Mouse (Mus musculus): Measurements from ENCODE around the gene Nr2c2.
"Not testable (repeated sequence)": the region's sequence is repeated elsewhere in the genome, so short reads cannot be mapped to it uniquely, and the experiment has no call there.

Nr2c2 gene

DNA sequence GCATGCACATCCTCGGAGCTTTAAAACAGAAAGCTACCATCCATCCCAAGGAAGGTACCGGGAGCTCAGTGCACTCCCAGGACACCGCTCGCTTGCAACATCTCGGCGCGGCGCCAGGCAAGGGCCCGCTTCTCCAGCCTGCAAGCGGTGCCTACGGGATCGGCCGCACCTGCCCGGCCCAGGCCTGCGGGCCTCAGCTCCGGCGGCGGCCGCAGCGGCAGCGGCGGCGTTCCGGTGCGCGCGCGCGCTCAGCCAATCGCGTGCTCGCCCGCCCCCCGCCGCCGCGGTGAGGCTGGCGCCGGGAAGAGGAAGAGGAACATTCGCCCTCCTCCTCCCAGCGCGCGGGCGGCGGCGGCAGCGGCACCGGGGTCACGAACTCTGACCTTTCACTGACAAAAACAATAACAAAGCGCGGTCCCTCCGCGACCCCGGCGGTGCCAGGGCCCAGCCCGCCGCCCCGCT lies at the start of gene Nr2c2:
Gene Nr2c2, plus strand, starts transcription at position 261 of the 462 bp plus-strand sequence.
- DNase-seq (ENCODE audit: low read depth, low spot score): peak; percentile 77

- no peak for DNase-seq (ENCODE audit: low read depth, low spot score)
These were observed 49.1 kb upstream of the Nr2c2 start for GRCm38 (mm10) chr6:92042055-92042454.

GRCm38 (mm10) chr6:92042850-92043249 lies 48.3 kb upstream of the Nr2c2 start:
- no peak for DNase-seq (ENCODE audit: low read depth, low spot score)

DNA sequence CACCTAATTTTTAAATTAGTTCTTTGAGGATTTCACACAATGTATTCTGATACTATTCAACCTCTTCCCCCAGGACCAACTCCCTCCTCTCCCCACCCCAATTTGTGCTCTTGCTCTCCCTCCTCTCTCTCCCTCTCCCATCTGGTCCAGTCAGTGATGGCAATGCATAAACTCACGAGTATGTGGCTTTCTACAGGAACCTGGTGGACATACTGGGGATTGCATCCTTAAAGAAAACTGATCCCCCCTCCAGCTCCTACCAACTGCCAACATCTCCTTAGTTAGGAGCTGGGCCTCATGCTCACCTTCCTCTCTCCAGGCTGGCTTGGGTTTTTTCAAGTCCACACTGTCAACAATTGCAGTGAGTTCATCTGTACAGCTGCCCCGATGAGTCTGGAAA lies 33.4 kb upstream of the Nr2c2 start:
- DNase-seq (ENCODE audit: low read depth, low spot score): no peak

GRCm38 (mm10) chr6:92061725-92062124 lies 29.5 kb upstream of the Nr2c2 start:
- DNase-seq (ENCODE audit: low read depth, low spot score): no peak

DNA sequence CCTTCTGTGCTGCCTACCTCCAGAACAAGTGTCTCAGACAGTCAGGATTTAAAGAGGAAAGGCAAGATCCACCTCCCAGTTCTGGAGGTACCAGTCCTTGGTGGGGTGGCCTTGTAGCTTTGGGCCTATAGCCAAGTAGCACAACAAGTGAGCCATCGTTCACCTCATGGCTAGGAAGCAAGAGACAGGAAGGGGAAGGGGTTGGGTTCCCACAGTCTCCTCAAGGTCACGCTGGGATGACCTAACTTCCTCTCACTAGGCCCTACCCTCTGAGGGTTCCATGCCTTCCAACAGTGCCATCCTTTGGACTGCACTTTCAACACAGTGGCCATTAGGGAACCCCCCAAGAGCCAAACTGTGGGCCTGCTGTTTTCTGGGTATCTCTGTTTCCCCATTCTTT lies 27.7 kb upstream of the Nr2c2 start:
- no peak for DNase-seq (ENCODE audit: low read depth, low spot score)

- no peak for DNase-seq (ENCODE audit: low read depth, low spot score)
These were observed 27.1 kb upstream of the Nr2c2 start for GRCm38 (mm10) chr6:92064101-92064500.

GRCm38 (mm10) chr6:92065721-92066496 lies 25.3 kb upstream of the Nr2c2 start:
- DNase-seq (ENCODE audit: low read depth, low spot score): no peak

DNA sequence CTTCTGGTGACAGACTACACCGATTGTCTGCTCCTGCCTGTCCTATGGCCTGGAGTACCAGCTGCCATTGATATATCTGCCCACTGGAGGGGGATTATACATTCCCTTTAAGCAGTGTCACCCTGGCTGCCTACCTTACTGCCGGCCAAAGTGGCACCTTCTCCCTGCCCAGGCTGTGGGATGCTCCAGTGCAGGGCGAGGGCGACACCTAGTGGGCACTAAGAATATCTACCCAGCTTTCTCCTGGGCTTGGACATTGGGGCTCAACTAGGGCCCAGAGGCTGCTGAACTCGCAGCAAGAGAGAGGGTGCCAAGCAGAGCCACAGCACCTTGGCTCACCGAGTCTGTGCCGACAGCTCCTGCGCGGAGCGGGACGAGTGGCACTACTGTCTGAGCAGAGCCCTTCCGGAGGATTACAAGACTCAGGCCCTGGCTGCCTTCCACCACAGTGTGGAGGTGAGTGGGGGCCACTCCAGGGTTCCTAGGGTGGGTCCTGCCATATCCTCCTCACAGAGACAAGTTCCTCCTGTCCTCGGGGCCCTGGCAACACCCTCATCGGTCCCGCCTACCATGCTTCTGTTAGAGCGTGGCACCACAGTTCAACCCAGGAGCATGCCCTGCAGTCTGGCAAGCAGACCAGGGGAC lies 23.9 kb upstream of the Nr2c2 start:
- peak; percentile 76 for DNase-seq (ENCODE audit: low read depth, low spot score)

GRCm38 (mm10) chr6:92071121-92071839 lies 19.9 kb upstream of the Nr2c2 start:
- DNase-seq (ENCODE audit: low read depth, low spot score): peak; percentile 61

GRCm38 (mm10) chr6:92080730-92081129 lies 10.5 kb upstream of the Nr2c2 start:
- DNase-seq (ENCODE audit: low read depth, low spot score): no peak

GRCm38 (mm10) chr6:92082756-92083155 lies 8.4 kb upstream of the Nr2c2 start:
- DNase-seq (ENCODE audit: low read depth, low spot score): no peak

DNA sequence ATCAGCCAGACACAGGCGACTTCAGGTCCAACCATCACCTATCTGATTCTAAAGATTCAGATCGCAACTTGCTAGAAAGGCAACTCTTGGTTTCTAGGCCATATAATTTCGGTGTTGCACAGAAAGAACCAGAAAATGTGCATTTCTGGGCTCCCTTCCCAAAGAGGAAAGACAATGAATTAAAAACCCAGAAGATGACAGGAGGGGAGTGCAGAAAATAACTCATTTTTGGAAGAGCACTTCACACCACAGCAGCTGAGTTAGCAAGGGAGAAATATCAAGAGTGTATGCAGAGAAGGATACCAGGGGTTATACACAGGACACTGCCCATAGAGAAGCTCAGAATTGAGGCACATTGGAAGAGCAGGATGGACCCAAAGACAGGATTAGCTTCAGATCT lies 6.3 kb upstream of the Nr2c2 start:
- no peak for DNase-seq (ENCODE audit: low read depth, low spot score)

DNA sequence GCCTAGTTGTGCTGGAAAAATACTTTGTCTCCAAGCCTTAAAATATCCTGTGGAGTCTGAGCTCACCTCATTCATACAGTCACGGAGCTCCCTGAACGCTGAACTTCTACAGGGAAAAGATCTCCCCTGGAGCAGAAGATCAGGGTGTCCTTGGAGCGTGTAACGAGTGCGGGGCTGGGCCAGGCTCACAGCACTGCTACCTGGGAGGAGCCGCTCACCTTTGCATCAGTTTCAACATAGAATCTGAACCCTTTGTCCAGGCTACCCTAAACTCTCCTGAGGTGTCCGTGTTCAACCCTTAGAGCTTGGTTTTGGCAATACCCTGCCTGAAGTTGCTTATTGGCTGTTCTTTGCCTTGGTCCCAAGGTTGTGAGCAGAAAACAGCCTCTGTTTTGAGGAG lies 2.0 kb upstream of the Nr2c2 start:
- not testable (repeated sequence) for DNase-seq (ENCODE audit: low read depth, low spot score)

GRCm38 (mm10) chr6:92089982-92090381 lies 1.2 kb upstream of the Nr2c2 start:
- DNase-seq (ENCODE audit: low read depth, low spot score): no peak

DNA sequence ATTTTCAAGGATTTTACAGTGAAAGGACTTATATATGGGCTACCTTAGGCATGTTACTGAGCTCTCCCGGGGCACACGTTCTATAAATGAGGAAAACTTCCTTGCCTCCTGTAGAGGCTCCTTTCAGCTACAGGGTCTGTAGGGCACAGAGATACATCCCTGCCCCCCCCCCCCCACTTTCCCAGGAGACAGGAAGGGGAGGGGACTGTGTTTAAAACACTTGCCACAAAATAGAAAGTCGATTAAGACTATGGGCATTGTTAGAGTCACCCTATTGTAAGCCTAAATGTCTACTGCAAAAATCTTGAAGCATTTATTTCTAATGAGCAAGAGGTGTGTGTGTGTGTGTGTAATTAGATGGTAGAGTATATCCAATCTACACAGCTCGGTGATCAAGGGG lies 693 bp upstream of the Nr2c2 start:
- DNase-seq (ENCODE audit: low read depth, low spot score): no peak

DNA sequence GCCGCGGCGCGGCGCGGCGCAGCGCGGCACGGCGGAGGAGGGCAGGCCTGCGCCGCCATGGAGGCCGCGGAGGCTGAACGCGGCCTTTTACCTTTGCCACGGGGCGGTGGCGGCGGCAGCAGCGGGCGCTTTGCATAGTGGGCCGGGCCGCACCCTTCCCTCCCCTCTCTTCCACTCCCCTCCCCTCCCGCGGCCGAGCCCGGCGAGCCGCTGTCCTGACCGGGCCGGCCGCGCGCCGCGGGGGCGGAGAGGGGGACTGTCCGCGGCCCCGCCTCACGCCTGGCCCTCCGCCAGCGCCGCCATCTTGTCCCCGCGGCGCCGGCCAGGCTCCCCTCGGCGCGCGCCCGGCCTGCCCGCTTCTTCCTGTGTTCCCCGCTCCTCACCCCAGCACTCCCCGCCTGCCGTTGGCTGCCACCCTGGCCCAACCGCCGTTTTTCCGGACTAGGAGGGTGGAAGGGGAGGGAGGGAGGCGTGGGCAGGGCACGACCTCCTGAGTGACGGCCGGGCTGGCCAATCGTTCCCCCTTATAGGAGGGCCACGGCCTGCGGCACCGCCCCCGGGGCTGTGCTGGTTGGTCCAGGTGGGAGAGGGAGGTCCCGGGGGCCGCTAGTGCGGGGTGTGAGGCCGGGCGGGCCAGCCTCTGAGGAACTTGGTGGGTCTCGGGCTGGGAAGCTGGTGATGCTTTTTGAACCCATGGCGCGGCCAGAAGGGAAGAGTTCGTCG lies 738 bp downstream of the Nr2c2 start:
- DNase-seq (ENCODE audit: low read depth, low spot score): peak; percentile 99

- no peak for DNase-seq (ENCODE audit: low read depth, low spot score)
These were observed 1.5 kb downstream of the Nr2c2 start for GRCm38 (mm10) chr6:92092737-92093136.

GRCm38 (mm10) chr6:92093869-92094268 lies 2.7 kb downstream of the Nr2c2 start:
- no peak for DNase-seq (ENCODE audit: low read depth, low spot score)

GRCm38 (mm10) chr6:92100679-92101360 lies 9.6 kb downstream of the Nr2c2 start:
- DNase-seq (ENCODE audit: low read depth, low spot score): no peak

DNA sequence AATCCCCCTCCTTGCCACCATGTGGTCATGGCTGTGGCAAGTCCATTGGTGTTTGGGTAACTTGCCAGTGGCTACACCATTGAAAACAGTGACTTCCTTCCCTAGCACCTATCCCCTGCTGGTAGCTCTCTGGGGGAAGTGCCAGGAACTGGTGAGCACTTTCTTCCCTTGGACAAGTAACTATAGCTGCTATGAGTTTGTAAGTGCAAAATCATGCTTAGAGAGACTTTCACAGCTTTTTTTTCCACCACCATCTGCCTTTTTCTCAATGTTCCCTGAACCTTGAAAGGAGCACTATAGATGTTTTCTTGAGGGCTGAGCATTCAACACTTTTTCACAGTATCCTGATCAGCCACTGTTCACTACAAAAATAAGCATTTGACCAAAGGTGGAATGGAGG lies 33.4 kb downstream of the Nr2c2 start:
- no peak for DNase-seq (ENCODE audit: low read depth, low spot score)
